Mouse (Mus musculus) kidney, postnatal 36 days (tissue): ENCODE results near the gene Galnt15.
"Not testable (repeated sequence)": the region's sequence is repeated elsewhere in the genome, so short reads cannot be mapped to it uniquely, and the experiment has no call there.

ENCODE experiments used
- DNase-seq, 2 experiments: peaks; one replicate each; pipeline ENCODE4 v3.0.0; 2021 to 2022; ENCODE audit warnings: mixed read lengths in 2 of 2

Galnt15 gene

DNA sequence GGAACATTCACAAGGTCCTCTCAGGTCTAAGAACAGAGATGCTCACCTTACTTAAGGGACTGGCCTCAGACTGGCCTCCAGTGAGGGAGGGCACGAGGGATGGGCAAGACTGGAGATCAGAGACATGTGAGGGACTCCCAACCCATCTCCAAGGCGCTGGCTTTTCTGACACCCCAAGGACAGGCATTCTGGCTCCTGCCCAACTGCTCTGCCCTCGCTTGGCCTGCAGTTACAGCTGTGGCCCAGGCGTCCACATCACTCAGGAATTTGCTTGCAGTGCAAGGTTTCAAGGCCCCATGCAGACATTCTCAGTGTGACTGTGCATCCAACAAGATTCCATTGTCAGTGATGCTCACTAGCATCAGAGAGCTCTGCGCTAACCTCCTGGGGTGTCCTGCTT is 7.7 kb downstream of the Galnt15 start:
- no peak for DNase-seq

GRCm38 (mm10) chr14:32037661-32038252 is 9.0 kb downstream of the Galnt15 start:
- no peak for DNase-seq

GRCm38 (mm10) chr14:32042108-32042507 is 13.3 kb downstream of the Galnt15 start:
- DNase-seq: no peak

DNA sequence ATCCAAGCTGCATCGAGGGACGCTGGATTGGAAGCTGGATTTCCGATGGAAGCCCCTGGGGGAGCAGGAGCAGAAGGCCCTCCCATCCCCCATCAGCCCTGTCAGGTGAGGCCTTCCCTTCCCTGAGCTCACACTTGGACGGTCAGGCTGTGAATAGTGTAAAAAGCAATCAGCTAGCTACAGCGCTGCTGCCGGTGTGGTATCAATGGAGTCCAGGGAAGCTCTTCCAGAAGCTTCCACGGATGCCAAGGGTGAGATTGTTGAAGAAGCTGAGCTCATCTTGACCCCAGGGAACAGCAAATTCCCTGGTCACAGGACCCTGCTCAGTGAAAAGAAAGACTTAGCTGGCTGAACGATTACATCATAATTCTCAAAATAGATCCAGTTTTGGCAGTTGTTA is 17.6 kb downstream of the Galnt15 start:
- DNase-seq: no peak

- DNase-seq: no peak
Observed at GRCm38 (mm10) chr14:32050171-32050570, 21.4 kb downstream of the Galnt15 start.

DNA sequence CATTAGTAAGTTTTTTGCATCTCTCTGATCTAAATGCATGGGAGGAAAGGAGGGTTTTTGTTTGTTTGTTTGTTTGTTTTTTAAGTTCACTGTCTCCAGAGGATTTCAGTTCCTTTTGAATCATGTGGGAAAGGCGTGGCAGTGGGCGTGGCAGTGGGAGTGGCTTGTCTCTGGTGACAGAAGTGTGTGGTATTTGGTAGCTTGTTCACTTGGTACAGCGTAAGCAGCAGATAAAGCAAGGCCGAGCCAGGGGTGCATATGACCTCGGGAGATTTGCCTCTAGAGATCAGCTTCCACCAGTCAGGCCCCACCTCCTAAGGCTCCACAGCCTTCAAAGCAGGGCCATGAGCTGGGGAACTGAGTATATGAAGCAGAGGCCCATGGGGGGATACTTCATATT is 25.1 kb downstream of the Galnt15 start:
- DNase-seq: no peak

GRCm38 (mm10) chr14:32054788-32055187 is 26.0 kb downstream of the Galnt15 start:
- no peak for DNase-seq

GRCm38 (mm10) chr14:32055781-32056180 is 27.0 kb downstream of the Galnt15 start:
- DNase-seq: no peak

GRCm38 (mm10) chr14:32056675-32057074 is 27.9 kb downstream of the Galnt15 start:
- DNase-seq: peak in 1 of 2 experiments; percentile 62

- DNase-seq: no peak
Observed at GRCm38 (mm10) chr14:32057664-32058063, 28.9 kb downstream of the Galnt15 start.

GRCm38 (mm10) chr14:32061398-32061797 is 32.6 kb downstream of the Galnt15 start:
- DNase-seq: no peak

DNA sequence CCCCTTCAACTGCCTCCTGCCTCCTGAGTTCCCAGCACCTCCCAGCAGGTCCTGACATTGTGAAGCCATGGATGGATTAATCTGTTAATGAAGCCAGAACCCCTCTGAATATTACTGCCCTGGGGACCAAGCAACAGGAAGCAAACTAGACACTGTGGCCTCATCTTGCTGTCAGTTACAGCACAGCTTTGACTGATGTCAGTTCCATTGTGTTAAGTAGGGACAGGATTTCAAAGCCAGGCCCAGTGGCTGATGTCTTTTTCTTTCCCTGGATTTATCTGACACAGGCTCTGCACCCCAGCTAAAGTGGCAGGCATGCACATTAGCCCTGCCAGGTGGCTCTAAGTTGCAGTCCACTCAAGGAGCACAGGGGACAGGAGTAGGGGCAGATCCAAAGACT is 44.0 kb downstream of the Galnt15 start:
- no peak for DNase-seq

DNA sequence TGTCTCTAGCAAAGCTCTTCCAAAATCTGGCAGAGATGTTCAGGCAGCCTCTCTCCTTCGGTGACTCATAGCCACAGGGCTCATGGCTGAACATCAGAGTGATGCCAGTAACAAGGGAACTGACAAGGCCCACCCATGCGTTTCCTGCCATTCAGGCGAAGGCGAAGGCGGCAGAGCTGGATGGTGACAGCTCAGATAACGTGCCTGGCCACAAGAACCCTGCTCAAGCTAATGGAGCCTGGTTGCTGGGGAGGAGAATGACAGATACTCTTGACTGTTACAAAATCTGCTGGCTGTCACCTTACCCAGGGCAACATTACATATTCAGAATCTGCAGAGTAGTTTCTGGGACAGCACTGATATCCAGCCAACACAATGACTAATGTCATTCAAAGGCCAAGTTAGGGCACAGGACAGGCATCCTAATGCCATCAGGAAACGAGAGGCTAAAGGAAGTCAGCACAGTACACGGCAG is 44.5 kb downstream of the Galnt15 start:
- DNase-seq: peak; percentile 37 to 38

DNA sequence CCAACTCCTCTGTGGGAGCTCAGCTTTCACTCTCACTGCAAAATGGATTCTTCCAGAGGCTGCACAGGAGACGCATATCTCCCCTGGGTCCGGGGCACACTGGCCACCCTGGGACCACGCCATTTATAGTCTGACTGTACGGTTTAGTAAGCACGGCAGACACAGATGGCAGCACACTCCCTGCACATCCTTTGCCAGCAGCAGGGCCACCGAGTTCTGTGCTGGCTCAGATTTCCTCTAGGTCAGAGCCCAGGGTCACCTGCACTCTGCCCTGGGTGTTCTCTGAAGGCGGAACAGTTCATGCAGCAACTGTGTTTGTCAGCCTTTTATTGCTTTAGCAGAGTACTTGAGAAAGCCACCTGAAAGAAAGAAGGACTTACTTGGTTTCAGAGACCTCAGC is 45.1 kb downstream of the Galnt15 start:
- DNase-seq: peak; percentile 53 to 59

DNA sequence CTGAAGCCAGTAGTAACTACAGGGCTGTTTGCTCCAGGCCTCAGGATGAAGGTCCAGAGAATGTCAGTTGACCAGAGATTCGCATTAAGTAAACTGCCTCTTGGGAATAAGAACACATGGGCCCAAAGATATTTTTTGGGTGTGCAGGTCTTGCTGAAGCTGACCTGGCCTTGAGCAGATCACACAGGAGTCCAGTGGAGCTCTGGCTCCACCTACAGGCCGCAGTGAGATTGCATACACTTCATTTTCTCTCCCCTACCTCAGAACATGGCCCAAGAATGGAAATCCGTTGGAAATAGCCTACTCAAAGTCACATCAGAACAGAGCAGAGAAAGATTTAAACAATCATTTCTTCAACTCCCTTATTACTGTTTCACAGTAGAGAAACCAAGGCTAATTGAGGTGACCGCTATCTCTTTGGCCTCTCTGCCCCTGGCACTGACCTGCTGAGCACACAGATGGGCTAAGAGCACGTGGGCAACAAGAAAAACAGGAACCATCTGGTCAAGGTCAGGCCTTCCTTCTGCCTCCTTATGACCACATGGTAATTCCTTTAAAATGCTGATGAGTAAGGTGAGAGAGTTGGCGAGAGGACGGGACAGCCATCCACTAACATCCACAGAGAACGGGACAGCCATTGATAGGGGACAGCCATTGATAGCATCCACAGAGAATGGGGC is 48.2 kb downstream of the Galnt15 start:
- DNase-seq: peak; percentile 55 to 84

- no peak for DNase-seq
Observed at GRCm38 (mm10) chr14:32081026-32081425, 52.2 kb downstream of the Galnt15 start.

- no peak for DNase-seq
Observed at GRCm38 (mm10) chr14:32082891-32083290, 54.1 kb downstream of the Galnt15 start.

GRCm38 (mm10) chr14:32083466-32083865 is 54.7 kb downstream of the Galnt15 start:
- no peak for DNase-seq

GRCm38 (mm10) chr14:32084761-32085485 is 56.1 kb downstream of the Galnt15 start, which contains the start of gene Oxnad1:
Oxnad1 (plus strand) TSS chr14:32085374.
- DNase-seq: peak; percentile 90 to 94

GRCm38 (mm10) chr14:32085486-32086201 is 56.9 kb downstream of the Galnt15 start, which contains the start of gene Dph3:
Dph3 (minus strand) TSS chr14:32085729.
- peak; percentile 99 to 100 for DNase-seq

DNA sequence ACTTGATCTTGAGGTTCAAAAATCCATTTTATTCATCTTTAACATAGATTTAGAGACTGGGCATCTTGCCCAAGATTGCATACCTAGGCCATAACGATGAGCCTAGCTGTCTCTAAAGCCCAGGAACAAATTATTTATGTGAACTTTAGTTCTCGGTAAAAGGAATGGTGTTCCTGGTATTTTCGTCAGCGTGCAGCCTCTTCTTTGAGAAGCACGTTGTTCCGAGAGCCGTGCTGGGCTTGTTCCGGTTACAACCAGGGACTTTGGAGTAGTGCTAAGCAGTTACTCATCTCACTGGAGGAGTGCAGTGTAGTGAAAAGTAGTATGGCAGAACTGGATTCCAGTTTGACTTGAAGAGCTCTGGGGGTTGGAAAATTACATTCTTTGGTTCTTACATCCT is 57.4 kb downstream of the Galnt15 start:
- DNase-seq: peak in 1 of 2 experiments; percentile 20

DNA sequence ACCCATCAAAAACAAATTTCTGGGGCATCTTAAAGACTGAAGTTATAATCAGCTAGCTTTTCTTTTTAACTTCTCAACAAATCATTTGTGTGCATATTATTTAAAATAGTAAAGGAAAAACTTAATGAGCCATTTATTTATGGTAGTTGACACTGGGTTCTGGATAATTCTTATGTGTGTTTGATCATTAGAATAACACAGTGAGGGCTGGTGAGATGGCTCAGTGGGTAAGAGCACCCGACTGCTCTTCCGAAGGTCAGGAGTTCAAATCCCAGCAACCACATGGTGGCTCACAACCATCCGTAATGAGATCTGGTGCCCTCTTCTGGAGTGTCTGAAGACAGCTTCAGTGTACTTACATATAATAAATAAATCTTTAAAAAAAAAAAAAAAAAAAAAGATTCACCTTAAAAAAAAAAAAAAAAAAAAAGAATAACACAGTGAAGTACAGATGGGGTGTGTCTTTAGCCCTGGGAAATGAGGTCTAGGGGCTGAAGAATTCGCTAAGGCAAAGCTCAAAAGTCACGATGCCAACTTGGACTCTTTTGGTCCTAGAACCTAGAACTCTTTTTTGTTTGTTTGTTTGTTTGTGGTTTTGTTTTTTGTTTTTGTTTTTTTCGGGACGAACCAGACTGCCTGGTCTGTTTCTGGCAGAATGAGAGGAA is 58.9 kb downstream of the Galnt15 start:
- not testable (repeated sequence) for DNase-seq
